31 mouse cellular contexts compared by ENCODE assay signal in genomic region chr12:117140901-117141300, GRCm38 (mm10).
DNase-seq lines count a peak whose midpoint lies in the region.
"Had no signal": no experiment of that assay in that cellular context is flagged by ENCODE, and none has a peak within 500 bp of the region (broad histone marks: within the 10 kb centered on the region; RNA-seq: fewer than 3 reads in every experiment).

No protein-coding gene starts in this region.

- H3K36me3 ChIP-seq in limb, embryonic 10.5 days: no peaks in the 10 kb centered on the region
- H3K36me3 ChIP-seq: embryonic facial prominence, embryonic 15.5 days; heart, embryonic 10.5 days; heart, embryonic 15.5 days; hindbrain, embryonic 13.5 days; limb, embryonic 13.5 days; liver, embryonic 13.5 days; neural tube, embryonic 12.5 days had no signal

- no peaks in the 10 kb centered on the region; the same call in 1 of the 2 replicates for H3K27me3 ChIP-seq in limb, embryonic 10.5 days (ENCODE audit: low read depth, poor library complexity, severe bottlenecking)
- H3K27me3 ChIP-seq: embryonic facial prominence, embryonic 15.5 days; hindbrain, embryonic 13.5 days; liver, embryonic 13.5 days; neural tube, embryonic 12.5 days had no signal

- WGBS in limb, embryonic 10.5 days: 85% methylated on average over 4 of the region's 4 CpGs

- no peaks in the 10 kb centered on the region for H3K9me3 ChIP-seq in limb, embryonic 10.5 days (replicated peaks)
- H3K9me3 ChIP-seq: embryonic facial prominence, embryonic 10.5 days; embryonic facial prominence, embryonic 15.5 days; forebrain, embryonic 12.5 days; heart, embryonic 10.5 days; heart, embryonic 15.5 days; hindbrain, embryonic 13.5 days; limb, embryonic 13.5 days; liver, embryonic 13.5 days; megakaryocyte, embryonic 14.5 days; midbrain, embryonic 12.5 days; neural tube, embryonic 12.5 days had no signal

- no peaks in the 10 kb centered on the region for H3K4me1 ChIP-seq in limb, embryonic 10.5 days
- H3K4me1 ChIP-seq: embryonic facial prominence, embryonic 10.5 days; embryonic facial prominence, embryonic 15.5 days; forebrain, embryonic 12.5 days; heart, embryonic 10.5 days; liver, embryonic 13.5 days; megakaryocyte, embryonic 14.5 days; midbrain, embryonic 12.5 days; neural tube, embryonic 12.5 days had no signal

- H3K4me3 ChIP-seq in limb, embryonic 10.5 days: no peak overlapping the region
- H3K4me3 ChIP-seq: embryonic facial prominence, embryonic 10.5 days; embryonic facial prominence, embryonic 15.5 days; forebrain, embryonic 12.5 days; heart, embryonic 10.5 days; heart, embryonic 15.5 days; hindbrain, embryonic 13.5 days; limb, embryonic 13.5 days; liver, embryonic 13.5 days; megakaryocyte, embryonic 14.5 days; midbrain, embryonic 12.5 days; myocyte; neural tube, embryonic 12.5 days had no signal

- H3K27ac ChIP-seq in limb, embryonic 10.5 days: no peak overlapping the region
- H3K27ac ChIP-seq: embryonic facial prominence, embryonic 10.5 days; embryonic facial prominence, embryonic 15.5 days; forebrain, embryonic 12.5 days; heart, embryonic 10.5 days; heart, embryonic 15.5 days; hindbrain, embryonic 13.5 days; limb, embryonic 13.5 days; liver, embryonic 13.5 days; midbrain, embryonic 12.5 days; neural tube, embryonic 12.5 days had no signal

- peak; percentile 61 for DNase-seq in adrenal gland, postnatal 10 days
- no peak for DNase-seq in adrenal gland, adult 18-20 months (ENCODE audit: low spot score in 2 of 2)
- peak; percentile 15 to 37 for DNase-seq in layer of hippocampus, postnatal 10 days (ENCODE audit: low spot score in 2 of 2)
- DNase-seq in layer of hippocampus, adult 9-10 months (ENCODE audit: low spot score): no peak
- DNase-seq in cerebellum, adult 9-11 months: peak; percentile 68
- no peak for DNase-seq in embryo, embryonic 11 days
- no peak for DNase-seq in c-Kit-positive CD71-positive TER-119-positive erythroid progenitor cells, embryonic 14.5 days (ENCODE audit: low spot score)
- no peak for DNase-seq in limb, embryonic 10.5 days (ENCODE audit: low spot score)
- DNase-seq: adrenal gland, postnatal 36 days; forebrain, postnatal 0 days; gastrocnemius, postnatal 14 days; kidney, adult 8-10 months; kidney, postnatal 10 days; layer of hippocampus, adult 9-11 months; liver, embryonic 13.5 days; lung, adult 18-20 months; lung, postnatal 4 days; right cerebral cortex, adult 18-20 months; thymus, adult 2 months; thymus, postnatal 36 days had no signal

Comparison
In these comparisons a context has a peak if more than half of its experiments do, and no peak if none do; other contexts are left out.
1. DNase-seq: peak in adrenal gland, postnatal 10 days (single experiment), layer of hippocampus, postnatal 10 days (2 of 2) and cerebellum, adult 9-11 months (single experiment); none in adrenal gland, adult 18-20 months (0 of 2), layer of hippocampus, adult 9-10 months (single experiment), embryo, embryonic 11 days (single experiment), c-Kit-positive CD71-positive TER-119-positive erythroid progenitor cells, embryonic 14.5 days (single experiment) and limb, embryonic 10.5 days (single experiment).